Comparison of ENCODE assay signal across 23 mouse cellular contexts in the genomic region with DNA sequence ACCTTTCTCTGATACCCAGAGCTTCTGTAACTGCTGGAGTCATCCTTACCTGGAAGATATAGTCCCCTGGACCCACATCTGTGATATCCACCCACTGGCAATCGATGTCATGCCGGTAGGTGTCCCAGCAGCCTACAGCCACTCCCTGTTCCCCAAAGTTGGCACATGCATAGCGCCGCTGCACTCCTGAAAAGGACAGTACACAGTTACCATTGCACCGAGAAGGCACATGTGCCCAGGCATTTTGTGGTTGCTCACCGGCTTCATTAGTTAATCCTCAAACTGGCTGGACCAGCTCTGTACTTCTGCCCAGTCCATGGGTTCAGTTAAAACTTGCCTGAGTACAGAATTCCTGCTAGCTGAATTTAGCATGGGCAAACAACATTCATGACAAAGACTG. TPM values are rescaled to one million over a fixed set of nuclear protein-coding genes. Genes with fewer than 3 reads are reported as not detected.
DNase-seq lines count a peak whose midpoint lies in the region; ATAC-seq and TF ChIP-seq lines count a peak whose summit lies in the region.
"Had no signal": no experiment of that assay in that cellular context is flagged by ENCODE, and none has a peak within 500 bp of the region (broad histone marks: within the 10 kb centered on the region; RNA-seq: fewer than 3 reads in every experiment).

No protein-coding gene starts in this region.

- no peak for ATAC-seq in heart, embryonic 11.5 days (replicated peaks; ENCODE audit: insufficient number of reproducible peaks, low FRiP score, low TSS enrichment)
- no peak for ATAC-seq in kidney, embryonic 16.5 days (ENCODE audit: low FRiP score, low TSS enrichment)
- no peak for ATAC-seq in stomach, postnatal 0 days (ENCODE audit: low FRiP score, low TSS enrichment)

- no peaks in the 10 kb centered on the region for H3K9me3 ChIP-seq in heart, embryonic 10.5 days
- H3K9me3 ChIP-seq in heart, embryonic 11.5 days (replicated peaks; ENCODE audit: control insufficient read depth, low read length) = no peaks in the 10 kb centered on the region
- no peaks in the 10 kb centered on the region for H3K9me3 ChIP-seq in kidney, embryonic 16.5 days (ENCODE audit: low read length)
- H3K9me3 ChIP-seq in stomach, postnatal 0 days (ENCODE audit: control insufficient read depth, low read length) = no peaks in the 10 kb centered on the region
- H3K9me3 ChIP-seq: forebrain, embryonic 12.5 days; heart, embryonic 13.5 days; hindbrain, embryonic 12.5 days; limb, embryonic 15.5 days; midbrain, embryonic 10.5 days; neural tube, embryonic 15.5 days had no signal

- no peak overlapping the region for H3K4me3 ChIP-seq in heart, embryonic 10.5 days
- H3K4me3 ChIP-seq in heart, embryonic 11.5 days (ENCODE audit: low read depth, low read length) = no peak overlapping the region
- no peak overlapping the region for H3K4me3 ChIP-seq in kidney, embryonic 16.5 days (ENCODE audit: low read length)
- H3K4me3 ChIP-seq in stomach, postnatal 0 days (ENCODE audit: low read depth, low read length) = no peak overlapping the region
- H3K4me3 ChIP-seq: forebrain, embryonic 12.5 days; gastrocnemius, adult 2 months; heart, embryonic 13.5 days; hindbrain, embryonic 12.5 days; left cerebral cortex, adult 2 months; limb, embryonic 15.5 days; midbrain, embryonic 10.5 days; neural tube, embryonic 15.5 days had no signal

- H3K4me1 ChIP-seq in heart, embryonic 10.5 days = 0 out of 2 replicates have a peak, but pooled peaks cover 3% of the 10 kb centered on the region
- peaks cover 6% of the 10 kb centered on the region for H3K4me1 ChIP-seq in heart, embryonic 11.5 days (ENCODE audit: control insufficient read depth, insufficient read depth, low read length)
- H3K4me1 ChIP-seq in kidney, embryonic 16.5 days (ENCODE audit: insufficient read depth, low read length) = no peaks in the 10 kb centered on the region
- H3K4me1 ChIP-seq in stomach, postnatal 0 days (replicated peaks; ENCODE audit: control insufficient read depth, insufficient read depth) = no peaks in the 10 kb centered on the region
- H3K4me1 ChIP-seq: hindbrain, embryonic 12.5 days; limb, embryonic 15.5 days; midbrain, embryonic 10.5 days had no signal

- peak; percentile 58 for DNase-seq in heart, embryonic 10.5 days (ENCODE audit: low spot score)
- DNase-seq in kidney, adult 9 months = peak; percentile 39
- peak; percentile 33 for DNase-seq in testis, postnatal 10 days (ENCODE audit: low spot score)
- no peak for DNase-seq in testis, postnatal 14 days (ENCODE audit: low spot score)
- no peak for DNase-seq in stomach, postnatal 0 days (ENCODE audit: low spot score)
- no peak for DNase-seq in adrenal gland, postnatal 4 days (ENCODE audit: low spot score in 2 of 2)
- DNase-seq: adrenal gland, postnatal 25 days; cerebellum, adult 9-10 months; gastrocnemius, adult 2 months; heart, postnatal 14 days; left cerebral cortex, postnatal 4 days; lung, adult 18-20 months; lung, postnatal 10 days; thymus, postnatal 25 days had no signal

- H3K27ac ChIP-seq in heart, embryonic 10.5 days = no peak overlapping the region
- H3K27ac ChIP-seq in heart, embryonic 11.5 days (ENCODE audit: low read depth, low read length) = no peak overlapping the region
- H3K27ac ChIP-seq in kidney, embryonic 16.5 days (ENCODE audit: low read length) = no peak overlapping the region
- H3K27ac ChIP-seq in stomach, postnatal 0 days (replicated peaks) = peak overlapping the region; percentile 24; the same call in 1 of the 2 replicates
- H3K27ac ChIP-seq: forebrain, embryonic 12.5 days; gastrocnemius, adult 2 months; heart, embryonic 13.5 days; hindbrain, embryonic 12.5 days; left cerebral cortex, adult 2 months; limb, embryonic 15.5 days; midbrain, embryonic 10.5 days; neural tube, embryonic 15.5 days had no signal

- H3K9ac ChIP-seq in heart, embryonic 11.5 days (ENCODE audit: low read depth, low read length) = no peak overlapping the region
- no peak overlapping the region for H3K9ac ChIP-seq in kidney, embryonic 16.5 days (replicated peaks; ENCODE audit: low read length)
- no peak overlapping the region for H3K9ac ChIP-seq in stomach, postnatal 0 days (ENCODE audit: low read length)
- H3K9ac ChIP-seq: forebrain, embryonic 12.5 days; heart, embryonic 13.5 days; hindbrain, embryonic 12.5 days; limb, embryonic 15.5 days; neural tube, embryonic 15.5 days had no signal

- no peak overlapping the region for H3K4me2 ChIP-seq in heart, embryonic 11.5 days
- H3K4me2 ChIP-seq in kidney, embryonic 16.5 days (replicated peaks; ENCODE audit: low read depth, low read length) = no peak overlapping the region
- H3K4me2 ChIP-seq in stomach, postnatal 0 days (replicated peaks; ENCODE audit: low read depth) = no peak overlapping the region
- H3K4me2 ChIP-seq: forebrain, embryonic 12.5 days; heart, embryonic 13.5 days; hindbrain, embryonic 12.5 days; limb, embryonic 15.5 days; neural tube, embryonic 15.5 days had no signal

- H3K27me3 ChIP-seq in heart, embryonic 10.5 days (ENCODE audit: insufficient read depth, poor library complexity, severe bottlenecking) = 0 out of 2 replicates have a peak, but pooled peaks cover 5% of the 10 kb centered on the region
- no peaks in the 10 kb centered on the region for H3K27me3 ChIP-seq in heart, embryonic 11.5 days (ENCODE audit: control insufficient read depth, insufficient read depth, low read length)
- no peaks in the 10 kb centered on the region for H3K27me3 ChIP-seq in kidney, embryonic 16.5 days (ENCODE audit: insufficient read depth, low read length)
- no peaks in the 10 kb centered on the region for H3K27me3 ChIP-seq in stomach, postnatal 0 days (ENCODE audit: control insufficient read depth, insufficient read depth, low read length)
- H3K27me3 ChIP-seq: forebrain, embryonic 12.5 days; heart, embryonic 13.5 days; hindbrain, embryonic 12.5 days; limb, embryonic 15.5 days; neural tube, embryonic 15.5 days had no signal

- WGBS in heart, embryonic 10.5 days = 95% methylated on average over 6 of the region's 6 CpGs
- WGBS in heart, embryonic 11.5 days (ENCODE audit: insufficient replicate concordance) = 92% methylated on average over 6 of the region's 6 CpGs
- WGBS in kidney, embryonic 16.5 days = 96% methylated on average over 6 of the region's 6 CpGs
- 76% methylated on average over 6 of the region's 6 CpGs for WGBS in stomach, postnatal 0 days

- H3K36me3 ChIP-seq in heart, embryonic 10.5 days = 0 out of 2 replicates have a peak, but pooled peaks cover 7% of the 10 kb centered on the region
- H3K36me3 ChIP-seq in heart, embryonic 11.5 days (ENCODE audit: control insufficient read depth, insufficient read depth, low read length) = no peaks in the 10 kb centered on the region
- 0 out of 2 replicates have a peak, but pooled peaks cover 5% of the 10 kb centered on the region for H3K36me3 ChIP-seq in kidney, embryonic 16.5 days (ENCODE audit: insufficient read depth, low read length)
- H3K36me3 ChIP-seq in stomach, postnatal 0 days (ENCODE audit: control insufficient read depth, insufficient read depth, low read length) = 0 out of 2 replicates have a peak, but pooled peaks cover 6% of the 10 kb centered on the region
- H3K36me3 ChIP-seq: neural tube, embryonic 15.5 days had no signal

- TF ChIP-seq EP300 in stomach, postnatal 0 days (optimal IDR thresholded peaks at IDR 0.05) = no peak

- TF ChIP-seq CTCF in stomach, postnatal 0 days (IDR thresholded peaks at IDR 0.05; ENCODE audit: low read depth) = no peak

RNA-seq across cellular contexts. Expression of a gene that starts 14.7 kb away (rescaled TPM):
- 0.04 and 0.10 TPM in 2 replicates for polyA plus RNA-seq in heart, embryonic 10.5 days (2016; fragmentation: Nextera tagmentation; extraction: Ambion mirVana)
- 0.14 and 0.24 TPM in 2 replicates for polyA plus RNA-seq in heart, embryonic 11.5 days (2014; fragmentation: Nextera tagmentation; extraction: Ambion mirVana)
- 1.6 and 2.1 TPM in 2 replicates for polyA plus RNA-seq in kidney, embryonic 16.5 days (2015; fragmentation: Nextera tagmentation; extraction: Ambion mirVana)
- polyA plus RNA-seq in stomach, postnatal 0 days (2015; fragmentation: Nextera tagmentation; extraction: Ambion mirVana) = 2.2 and 3.1 TPM in 2 replicates
- total RNA-seq in adrenal gland, postnatal 4 days (2021) = 1 to 10 TPM; 2.3 TPM

Comparison
In these comparisons a context has a peak if more than half of its experiments do, and no peak if none do; other contexts are left out.
1. DNase-seq: peak in heart, embryonic 10.5 days (single experiment), kidney, adult 9 months (single experiment) and testis, postnatal 10 days (single experiment); none in testis, postnatal 14 days (single experiment), stomach, postnatal 0 days (single experiment) and adrenal gland, postnatal 4 days (0 of 2).